Mouse (Mus musculus) CH12.LX (cell line): Measurements from ENCODE around the gene Gm1043. TPM values are rescaled to one million over a fixed set of nuclear protein-coding genes. Genes with fewer than 3 reads are reported as not detected.

Source experiments
- DNase-seq: peaks from one replicate; pipeline ENCODE4 v3.0.0-alpha.2; 2013; ENCODE audit errors: extremely low read depth
- H3K27ac ChIP-seq: 2 replicates; pipeline ENCODE4 v1.5.1; 2012; ENCODE audit warnings: low read depth, mild to moderate bottlenecking, control low read depth, moderate library complexity; ENCODE audit not compliant: insufficient read depth
- H3K27me3 ChIP-seq: replicated peaks from 2 replicates; pipeline ENCODE3; 2012; ENCODE audit warnings: inconsistent platforms
- H3K36me3 ChIP-seq, 2 experiments: replicated peaks in 1 of 2; 2 replicates each; pipeline versions ENCODE3 to v1.6.1; 2012; ENCODE audit warnings: inconsistent platforms in 1 of 2, low read length in 1 of 2, mild to moderate bottlenecking in 1 of 2, mixed read lengths in 1 of 2, moderate library complexity in 1 of 2; ENCODE audit not compliant: control insufficient read depth in 1 of 2, insufficient read depth in 1 of 2
- H3K4me1 ChIP-seq, 2 experiments: 2 replicates each; pipeline ENCODE4 v1.6.1; 2012; ENCODE audit warnings: inconsistent platforms in 1 of 2, moderate library complexity in 1 of 2; ENCODE audit not compliant: insufficient read depth in 2 of 2, control insufficient read depth in 1 of 2
- H3K4me2 ChIP-seq: 2 replicates; pipeline ENCODE4 v1.6.1; 2012; ENCODE audit warnings: low read depth, mild to moderate bottlenecking, control low read depth; ENCODE audit not compliant: poor library complexity, insufficient read depth, severe bottlenecking
- H3K4me3 ChIP-seq, 3 experiments: fragments of 150-350 bp in 1 of 3; sonication (generic) in 1 of 3; replicated peaks in 1 of 3; 2 replicates each; pipeline versions ENCODE3 to v1.5.1; 2011 to 2012; ENCODE audit warnings: low read depth in 2 of 3, low read length in 2 of 3, mild to moderate bottlenecking in 2 of 3, moderate library complexity in 2 of 3, control low read depth in 1 of 3, improper control_type of control experiment in 1 of 3, inconsistent platforms in 1 of 3, mixed read lengths in 1 of 3; ENCODE audit not compliant: poor library complexity in 1 of 3
- H3K79me2 ChIP-seq: replicated peaks from 2 replicates; pipeline ENCODE4 v1.6.1; 2012; ENCODE audit warnings: mild to moderate bottlenecking, moderate library complexity; ENCODE audit not compliant: control insufficient read depth, poor library complexity, insufficient read depth, severe bottlenecking; ENCODE audit errors: extremely low read depth
- H3K9ac ChIP-seq: 2 replicates; pipeline ENCODE4 v1.6.1; 2012; ENCODE audit warnings: low read depth, mild to moderate bottlenecking, control low read depth, moderate library complexity; ENCODE audit not compliant: insufficient read depth
- H3K9me3 ChIP-seq: replicated peaks from 2 replicates; pipeline ENCODE3; 2012; ENCODE audit warnings: low read length, inconsistent platforms, mixed read lengths
- BHLHE40 ChIP-seq: IDR thresholded peaks from 2 replicates; pipeline ENCODE4 v1.6.1; 2011; ENCODE audit warnings: mild to moderate bottlenecking, low read depth, low read length, improper control_type of control experiment
- CHD1 ChIP-seq: IDR thresholded peaks from 2 replicates; pipeline ENCODE4 v1.6.1; 2012; ENCODE audit warnings: low read depth, low read length, improper control_type of control experiment, inconsistent platforms
- CHD2 ChIP-seq: IDR thresholded peaks from 2 replicates; pipeline ENCODE4 v1.6.1; 2011; ENCODE audit warnings: low read length, improper control_type of control experiment
- CTCF ChIP-seq, 2 experiments: IDR thresholded peaks in 1 of 2; conservative IDR thresholded peaks in 1 of 2; 2 replicates each; pipeline ENCODE4 v1.5.1; 2011 to 2012; ENCODE audit warnings: low read depth in 2 of 2, low read length in 2 of 2, improper control_type of control experiment in 1 of 2, inconsistent platforms in 1 of 2, mild to moderate bottlenecking in 1 of 2, moderate library complexity in 1 of 2
- E2F4 ChIP-seq: IDR thresholded peaks from 2 replicates; pipeline ENCODE4 v1.6.1; 2011; ENCODE audit warnings: low read depth, low read length, improper control_type of control experiment; ENCODE audit not compliant: insufficient replicate concordance
- ELF1 ChIP-seq: IDR thresholded peaks from 2 replicates; pipeline ENCODE4 v1.6.1; 2014; ENCODE audit warnings: low read depth, mild to moderate bottlenecking, inconsistent platforms, low read length, improper control_type of control experiment
- EP300 ChIP-seq: IDR thresholded peaks from 2 replicates; pipeline ENCODE4 v1.6.1; 2011; ENCODE audit warnings: low read length, improper control_type of control experiment
- ETS1 ChIP-seq: conservative IDR thresholded peaks from 2 replicates; pipeline ENCODE4 v1.6.1; 2012; ENCODE audit warnings: low read depth, mild to moderate bottlenecking, inconsistent platforms, low read length, improper control_type of control experiment, moderate library complexity
- GABPA ChIP-seq: IDR thresholded peaks from 2 replicates; pipeline ENCODE4 v1.6.1; 2012; ENCODE audit warnings: low read depth, low read length, improper control_type of control experiment, inconsistent platforms; ENCODE audit not compliant: insufficient replicate concordance
- HCFC1 ChIP-seq: IDR thresholded peaks from 2 replicates; pipeline ENCODE4 v1.6.1; 2012; ENCODE audit warnings: low read depth, mild to moderate bottlenecking, inconsistent platforms, low read length, improper control_type of control experiment
- MAZ ChIP-seq: IDR thresholded peaks from 2 replicates; pipeline ENCODE4 v1.6.1; 2012; ENCODE audit warnings: low read depth, mild to moderate bottlenecking, inconsistent platforms, low read length, improper control_type of control experiment, moderate library complexity
- MEF2A ChIP-seq: IDR thresholded peaks from 2 replicates; pipeline ENCODE4 v1.6.1; 2014; ENCODE audit warnings: low read depth, mild to moderate bottlenecking, inconsistent platforms, low read length, improper control_type of control experiment, borderline replicate concordance
- MXI1 ChIP-seq: IDR thresholded peaks from 2 replicates; pipeline ENCODE4 v1.6.1; 2011; ENCODE audit warnings: mild to moderate bottlenecking, low read depth, low read length, improper control_type of control experiment
- MYC ChIP-seq: IDR thresholded peaks from 2 replicates; pipeline ENCODE4 v1.6.1; 2011; ENCODE audit warnings: low read depth, mild to moderate bottlenecking, improper control_type of control experiment, low read length
- NELFE ChIP-seq: IDR thresholded peaks from 2 replicates; pipeline ENCODE4 v1.6.1; 2011; ENCODE audit warnings: low read depth, low read length, improper control_type of control experiment
- NRF1 ChIP-seq: IDR thresholded peaks from 2 replicates; pipeline ENCODE4 v1.6.1; 2014; ENCODE audit warnings: low read depth, mild to moderate bottlenecking, inconsistent platforms, low read length, improper control_type of control experiment, moderate library complexity
- POLR2AphosphoS2 ChIP-seq: IDR thresholded peaks from 2 replicates; pipeline ENCODE4 v1.6.1; 2011; ENCODE audit warnings: low read depth, low read length, improper control_type of control experiment
- RCOR1 ChIP-seq: conservative IDR thresholded peaks from 2 replicates; pipeline ENCODE4 v1.6.1; 2012; ENCODE audit warnings: low read depth, mild to moderate bottlenecking, inconsistent platforms, low read length, improper control_type of control experiment
- SIN3A ChIP-seq: IDR thresholded peaks from 2 replicates; pipeline ENCODE4 v1.6.1; 2012; ENCODE audit warnings: low read length, improper control_type of control experiment, inconsistent platforms
- TCF12 ChIP-seq: IDR thresholded peaks from 2 replicates; pipeline ENCODE4 v1.6.1; 2014; ENCODE audit warnings: low read depth, mild to moderate bottlenecking, inconsistent platforms, low read length, improper control_type of control experiment
- UBTF ChIP-seq: IDR thresholded peaks from 2 replicates; pipeline ENCODE4 v1.6.1; 2012; ENCODE audit warnings: low read depth, mild to moderate bottlenecking, inconsistent platforms, low read length, improper control_type of control experiment, moderate library complexity
- USF1 ChIP-seq: IDR thresholded peaks from 2 replicates; pipeline ENCODE4 v1.6.1; 2014; ENCODE audit warnings: low read depth, mild to moderate bottlenecking, inconsistent platforms, low read length, improper control_type of control experiment
- USF2 ChIP-seq: conservative IDR thresholded peaks from 2 replicates; pipeline ENCODE4 v1.6.1; 2011; ENCODE audit warnings: low read depth, low read length, improper control_type of control experiment
- ZC3H11A ChIP-seq: IDR thresholded peaks from 2 replicates; pipeline ENCODE4 v1.6.1; 2012; ENCODE audit warnings: low read depth, mild to moderate bottlenecking, inconsistent platforms, low read length, improper control_type of control experiment
- ZKSCAN1 ChIP-seq: IDR thresholded peaks from 2 replicates; pipeline ENCODE4 v1.6.1; 2012; ENCODE audit warnings: low read depth, inconsistent platforms, low read length, improper control_type of control experiment, borderline replicate concordance
- ZMIZ1 ChIP-seq: IDR thresholded peaks from 2 replicates; pipeline ENCODE4 v1.6.1; 2012; ENCODE audit warnings: low read depth, mild to moderate bottlenecking, inconsistent platforms, low read length, improper control_type of control experiment
- ZNF384 ChIP-seq: IDR thresholded peaks from 2 replicates; pipeline ENCODE4 v1.6.1; 2012; ENCODE audit warnings: low read depth, low read length, improper control_type of control experiment, inconsistent platforms
- dilution Hi-C: fragments of 300-500 bp; cut with MboI; formaldehyde crosslinking; loops from 2 replicates; pipeline ENCODE4 v1.14.3; 2020; ENCODE audit warnings: low sequenced_read_pairs; ENCODE audit not compliant: extremely low pct_unique_long_range_greater_than_20kb, extremely low pct_ligation_motif_present
- in situ Hi-C: fragments of 300-500 bp; cut with MboI; formaldehyde crosslinking; loops from 3 replicates; pipeline ENCODE4 v1.14.3; 2019; ENCODE audit warnings: low sequenced_read_pairs, low pct_ligation_motif_present, low pct_unique_long_range_greater_than_20kb, mixed read lengths
- polyA plus RNA-seq: library from polyadenylated mRNA; unstranded; fragments of >175 nt; gene quantifications from 2 replicates; pipeline ENCODE4 v1.2.1, GENCODE M21; 2012; ENCODE audit warnings: low read depth; ENCODE audit not compliant: insufficient read length
- total RNA-seq, 2 experiments: library from RNA; depleted of rRNA; stranded (reverse); fragments of 300-350 nt in 1 of 2; fragments of >200 nt in 1 of 2; gene quantifications; 2 replicates each; pipeline ENCODE4 v1.2.3; 2012 to 2014

Gene Gm1043
- total and polyA plus RNA-seq, 3 experiments: not detected

DNA sequence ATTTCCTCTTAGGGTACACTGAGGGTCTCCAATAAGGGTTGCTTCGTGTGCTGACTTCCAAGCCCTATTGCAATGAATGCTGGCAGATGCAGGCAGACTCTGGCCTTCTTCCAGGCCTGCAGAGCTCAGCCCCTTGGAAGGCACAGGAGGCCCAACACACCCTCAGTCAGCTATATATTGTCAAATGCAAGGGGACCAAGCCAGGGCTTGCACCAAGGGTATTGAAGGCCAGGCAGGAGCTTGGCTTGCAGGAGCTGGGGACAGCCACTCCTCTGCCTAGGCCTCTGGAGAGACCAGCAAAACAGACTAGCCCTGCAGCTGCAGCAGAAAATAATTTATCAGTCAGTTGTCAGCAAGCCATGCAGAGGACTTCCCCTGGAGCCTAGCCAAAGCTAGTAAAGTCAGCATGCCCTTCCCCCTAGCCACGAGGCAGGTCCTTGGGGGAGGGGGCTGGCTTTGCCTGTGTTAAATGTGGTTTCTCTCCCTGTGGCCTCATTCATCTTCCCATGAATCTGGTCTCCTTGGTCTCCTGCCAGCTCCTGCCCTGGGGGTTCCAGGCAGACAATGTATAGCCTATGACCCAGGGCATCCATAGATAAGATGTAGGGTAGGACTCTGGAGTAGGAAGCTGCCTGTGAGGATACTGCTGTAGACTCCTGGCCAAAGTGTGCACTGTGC, 113.0 kb downstream of the Gm1043 start:
- H3K79me2 ChIP-seq: no peaks in the 10 kb centered on the region
- TF ChIP-seq TCF12 (no peak), ZC3H11A (no peak), MAZ (no peak), E2F4 (no peak), NELFE (no peak), BHLHE40 (no peak), ELF1 (no peak), MEF2A (no peak), EP300 (no peak), GABPA (no peak), ZNF384 (no peak), HCFC1 (no peak), USF1 (no peak), NRF1 (no peak), MXI1 (no peak), POLR2AphosphoS2 (no peak), USF2 (no peak)
- H3K9me3 ChIP-seq: no peaks in the 10 kb centered on the region
- peaks cover 84% of the 10 kb centered on the region for H3K27me3 ChIP-seq
- no peak overlapping the region for H3K9ac ChIP-seq
- H3K4me3 ChIP-seq: no peak overlapping the region
- H3K4me2 ChIP-seq: no peak overlapping the region
- H3K4me1 ChIP-seq: peaks cover 0 to 4% of the 10 kb centered on the region in 2 experiments; a peak in 1 of 4 replicates
- H3K27ac ChIP-seq: no peak overlapping the region
- DNase-seq: no peak
- no peaks in the 10 kb centered on the region for H3K36me3 ChIP-seq
- dilution Hi-C loops (no loop called here), in situ Hi-C loops (no loop called here)

GRCm38 (mm10) chr5:37202285-37202684, 117.1 kb downstream of the Gm1043 start:
- Histone ChIP-seq H3K36me3 (no peaks in the 10 kb centered on the region), H3K4me2 (no peak overlapping the region), H3K9ac (no peak overlapping the region), H3K4me3 (no peak overlapping the region), H3K27me3 (peaks cover 77% of the 10 kb centered on the region), H3K27ac (no peak overlapping the region), H3K4me1 (peaks cover 0 to 4% of the 10 kb centered on the region in 2 experiments; a peak in 1 of 4 replicates), H3K79me2 (no peaks in the 10 kb centered on the region), H3K9me3 (no peaks in the 10 kb centered on the region)
- dilution Hi-C loops: no loop called here
- in situ Hi-C loops: no loop called here
- no peak for DNase-seq
- TF ChIP-seq SIN3A (no peak), ZKSCAN1 (no peak), MAZ (no peak), ZMIZ1 (no peak), ETS1 (no peak), RCOR1 (no peak), MXI1 (no peak), GABPA (no peak), CHD1 (no peak), TCF12 (no peak), EP300 (no peak), UBTF (no peak), HCFC1 (no peak), NELFE (no peak), CTCF (conservative IDR thresholded peaks at IDR 0.05 in 1 of 2, IDR thresholded peaks at IDR 0.05 in 1 of 2; ENCODE audit: low read depth in 2 of 2, low read length in 2 of 2) (no peak), NRF1 (no peak), MYC (no peak), CHD2 (no peak), POLR2AphosphoS2 (no peak)
